Mouse (Mus musculus) midbrain, embryonic 16.5 days (tissue): ENCODE results near the gene Zfyve27. TPM values are rescaled to one million over a fixed set of nuclear protein-coding genes. Genes with fewer than 3 reads are reported as not detected.

ENCODE experiments used
- ATAC-seq: fragments of 200-750 bp; cut with Nextera tagmentation; 2 replicates; pipeline ENCODE4 v1.8.0; 2017; ENCODE audit warnings: moderate TSS enrichment
- H3K27ac ChIP-seq: fragments of 300-500 bp; sonication (generic); 2 replicates; pipeline ENCODE4 v1.5.1; 2014; ENCODE audit warnings: mild to moderate bottlenecking, low read length, mixed read lengths
- H3K27me3 ChIP-seq: fragments of 300-500 bp; sonication (generic); 2 replicates; pipeline ENCODE4 v1.6.1; 2014; ENCODE audit warnings: low read depth, low read length, mixed read lengths; ENCODE audit not compliant: control insufficient read depth, insufficient read depth
- H3K36me3 ChIP-seq: fragments of 300-500 bp; sonication (generic); 2 replicates; pipeline ENCODE4 v1.6.1; 2014; ENCODE audit warnings: mild to moderate bottlenecking, low read length, moderate library complexity, mixed read lengths; ENCODE audit not compliant: control insufficient read depth, insufficient read depth
- H3K4me1 ChIP-seq: fragments of 300-500 bp; sonication (generic); 2 replicates; pipeline ENCODE4 v1.6.1; 2014; ENCODE audit warnings: mild to moderate bottlenecking, low read length, mixed read lengths; ENCODE audit not compliant: control insufficient read depth, insufficient read depth
- H3K4me2 ChIP-seq: fragments of 300-500 bp; sonication (generic); 2 replicates; pipeline ENCODE4 v1.6.1; 2014; ENCODE audit warnings: mild to moderate bottlenecking, low read length, mixed read lengths
- H3K4me3 ChIP-seq: fragments of 300-500 bp; sonication (generic); 2 replicates; pipeline ENCODE4 v1.5.1; 2014; ENCODE audit warnings: low read depth, mild to moderate bottlenecking, low read length, moderate library complexity, mixed read lengths
- H3K9ac ChIP-seq: fragments of 300-500 bp; sonication (generic); 2 replicates; pipeline ENCODE4 v1.6.1; 2014; ENCODE audit warnings: low read depth, low read length, mixed read lengths
- H3K9me3 ChIP-seq: fragments of 300-500 bp; sonication (generic); replicated peaks from 2 replicates; pipeline ENCODE4 v1.6.1; 2014; ENCODE audit warnings: mild to moderate bottlenecking, low read length, mixed read lengths; ENCODE audit not compliant: control insufficient read depth, poor library complexity, severe bottlenecking
- WGBS: fragments of 180-500 bp; shearing (Covaris S2); extraction: QIAGEN DNeasy Blood & Tissue Kit; methylation state at CpG from one replicate; pipeline ENCODE4 v1.1.7; 2014; 5-methylcytosine and 5-hydroxymethylcytosine counted together
- polyA plus RNA-seq: library from polyadenylated mRNA; unstranded; fragments of >200 nt; fragmentation: Nextera tagmentation; extraction: Ambion mirVana; gene quantifications from 2 replicates; pipeline ENCODE4 v1.2.1, GENCODE M21; 2015

Gene Zfyve27
- polyA plus RNA-seq, 1 experiment from 2014 or later: 65.7 TPM

- peaks cover 6% of the 10 kb centered on the region for H3K4me1 ChIP-seq
- ATAC-seq: no peak
- no peaks in the 10 kb centered on the region for H3K27me3 ChIP-seq
- no peaks in the 10 kb centered on the region for H3K9me3 ChIP-seq
- no peaks in the 10 kb centered on the region for H3K36me3 ChIP-seq
- no peak overlapping the region for H3K27ac ChIP-seq
- H3K4me2 ChIP-seq: no peak overlapping the region
- H3K4me3 ChIP-seq: no peak overlapping the region
- 85% methylated on average over 5 of the region's 5 CpGs for WGBS
- no peak overlapping the region for H3K9ac ChIP-seq
Observed at GRCm38 (mm10) chr19:42230288-42230568, 66.5 kb downstream of the Zfyve27 start.

- ATAC-seq: no peak
- no peak overlapping the region for H3K9ac ChIP-seq
- no peaks in the 10 kb centered on the region for H3K9me3 ChIP-seq
- H3K27ac ChIP-seq: no peak overlapping the region
- 93% methylated on average over 13 of the region's 13 CpGs for WGBS
- no peak overlapping the region for H3K4me2 ChIP-seq
- H3K27me3 ChIP-seq: no peaks in the 10 kb centered on the region
- H3K4me1 ChIP-seq: peaks cover 6% of the 10 kb centered on the region
- H3K4me3 ChIP-seq: no peak overlapping the region
- no peaks in the 10 kb centered on the region for H3K36me3 ChIP-seq
Observed at GRCm38 (mm10) chr19:42230986-42231385, 67.2 kb downstream of the Zfyve27 start.

GRCm38 (mm10) chr19:42237602-42238340 lies 74.0 kb downstream of the Zfyve27 start:
- H3K27ac ChIP-seq: 0 out of 2 replicates have a peak overlapping the region, but pooled peaks have one; percentile 19
- 18% methylated on average over 4 of the region's 4 CpGs for WGBS
- ATAC-seq: 0 out of 2 replicates have a peak, but pooled peaks have one; percentile 42

DNA sequence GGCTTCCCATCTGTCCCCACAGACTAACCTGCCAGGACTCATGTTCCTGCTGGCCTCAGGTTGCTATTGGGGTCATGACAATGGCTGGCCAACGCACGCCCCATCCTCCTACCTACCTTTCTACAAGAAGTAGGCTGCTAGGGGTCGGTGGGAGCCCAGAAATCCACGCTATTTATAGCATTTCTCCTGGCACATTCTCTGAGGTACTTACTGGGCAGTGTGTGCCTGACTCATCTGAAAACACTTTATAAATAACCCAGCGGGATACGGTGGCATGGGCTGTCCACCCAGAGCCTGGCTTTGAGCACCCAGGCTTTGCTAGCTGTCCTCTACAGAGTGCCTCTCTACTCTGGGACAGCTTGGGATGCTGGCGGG lies 74.6 kb downstream of the Zfyve27 start:
- no peak overlapping the region for H3K4me2 ChIP-seq
- H3K9ac ChIP-seq: no peak overlapping the region
- H3K9me3 ChIP-seq: no peaks in the 10 kb centered on the region
- H3K36me3 ChIP-seq: no peaks in the 10 kb centered on the region
- H3K4me1 ChIP-seq: peaks cover 5% of the 10 kb centered on the region; the same call in 1 of the 2 replicates
- no peaks in the 10 kb centered on the region for H3K27me3 ChIP-seq
- no peak overlapping the region for H3K27ac ChIP-seq
- no peak for ATAC-seq
- H3K4me3 ChIP-seq: no peak overlapping the region
- WGBS: 72% methylated on average over 7 of the region's 7 CpGs

More at GRCm38 (mm10) chr19:42237602-42238340, 74.0 kb downstream of the Zfyve27 start:
- Histone ChIP-seq H3K9ac (no peak overlapping the region), H3K9me3 (no peaks in the 10 kb centered on the region), H3K27me3 (no peaks in the 10 kb centered on the region), H3K4me3 (no peak overlapping the region), H3K36me3 (no peaks in the 10 kb centered on the region), H3K4me1 (peaks cover 5% of the 10 kb centered on the region; the same call in 1 of the 2 replicates), H3K4me2 (no peak overlapping the region)

DNA sequence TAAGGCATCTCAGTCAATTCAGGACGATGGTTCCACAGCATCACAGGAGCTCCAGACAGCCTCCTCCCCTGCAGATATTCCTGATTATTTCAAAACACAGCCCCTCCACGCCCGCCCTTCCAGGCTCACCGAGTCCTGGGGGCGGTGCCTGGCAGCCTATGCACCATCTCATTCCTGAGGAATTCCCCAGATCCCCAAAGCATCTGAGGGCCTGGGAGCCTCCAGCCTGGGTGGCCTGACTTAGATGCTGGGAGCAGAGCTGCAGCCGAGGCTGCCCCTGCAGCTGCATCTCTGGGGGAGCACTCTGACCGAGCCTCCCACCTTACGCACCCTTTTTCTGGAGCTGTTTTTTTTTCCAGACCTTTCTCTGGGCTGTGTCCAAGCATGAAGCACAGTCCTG lies 77.1 kb downstream of the Zfyve27 start:
- peaks cover 5% of the 10 kb centered on the region; the same call in 1 of the 2 replicates for H3K4me1 ChIP-seq

GRCm38 (mm10) chr19:42243401-42243800 lies 79.7 kb downstream of the Zfyve27 start:
- Histone ChIP-seq H3K4me1 (no peaks in the 10 kb centered on the region), H3K27ac (no peak overlapping the region), H3K4me3 (no peak overlapping the region), H3K9me3 (no peaks in the 10 kb centered on the region), H3K4me2 (no peak overlapping the region), H3K36me3 (no peaks in the 10 kb centered on the region), H3K9ac (no peak overlapping the region), H3K27me3 (no peaks in the 10 kb centered on the region)
- no peak for ATAC-seq
- 70% methylated on average over 3 of the region's 3 CpGs for WGBS

More for the DNA sequence above, 77.1 kb downstream of the Zfyve27 start:
- Histone ChIP-seq H3K9me3 (no peaks in the 10 kb centered on the region), H3K4me3 (no peak overlapping the region), H3K4me2 (no peak overlapping the region), H3K9ac (no peak overlapping the region), H3K27me3 (no peaks in the 10 kb centered on the region), H3K27ac (no peak overlapping the region), H3K36me3 (no peaks in the 10 kb centered on the region)
- ATAC-seq: no peak
- 59% methylated on average over 8 of the region's 8 CpGs for WGBS

Other genes with a start within 250 kb of the Zfyve27 start
- gene Exosc1, start 230.5 kb upstream of the Zfyve27 start, polyA plus RNA-seq: 59.1 and 61.3 TPM in 2 replicates
- gene Zdhhc16, start 230.5 kb upstream of the Zfyve27 start, polyA plus RNA-seq: 84.2 and 90.2 TPM in 2 replicates
- 27.0 and 31.9 TPM in 2 replicates for gene Mms19, start 182.8 kb upstream of the Zfyve27 start, polyA plus RNA-seq
- gene Ubtd1, start 182.2 kb upstream of the Zfyve27 start, polyA plus RNA-seq: 9.1 and 10.1 TPM in 2 replicates
- gene Ankrd2, start 128.0 kb upstream of the Zfyve27 start, polyA plus RNA-seq: 0.71 and 0.94 TPM in 2 replicates
- gene Hoga1, start 118.3 kb upstream of the Zfyve27 start, polyA plus RNA-seq: 1.6 and 1.7 TPM in 2 replicates
- gene 4933411K16Rik, start 111.7 kb upstream of the Zfyve27 start, polyA plus RNA-seq: not detected in 2 replicates
- 160 and 163 TPM in 2 replicates for gene Morn4, start 77.6 kb upstream of the Zfyve27 start, polyA plus RNA-seq
- gene Pi4k2a, start 73.5 kb upstream of the Zfyve27 start, polyA plus RNA-seq: 27.8 and 28.5 TPM in 2 replicates
- gene Avpi1, start 34.9 kb upstream of the Zfyve27 start, polyA plus RNA-seq: 4.9 and 8.3 TPM in 2 replicates
- 1.4 and 1.8 TPM in 2 replicates for gene Marveld1, start 16.6 kb upstream of the Zfyve27 start, polyA plus RNA-seq
- 1.4 and 2.1 TPM in 2 replicates for gene Sfrp5, start 38.3 kb downstream of the Zfyve27 start, polyA plus RNA-seq
- 61.4 and 72.2 TPM in 2 replicates for gene Golga7b, start 83.6 kb downstream of the Zfyve27 start, polyA plus RNA-seq